Mouse (Mus musculus) left cerebral cortex, adult 18-20 months (tissue): Measurements from ENCODE around the gene Olfr486. TPM values are rescaled to one million over a fixed set of nuclear protein-coding genes. Genes with fewer than 3 reads are reported as not detected.
"Not testable (repeated sequence)": the region's sequence is repeated elsewhere in the genome, so short reads cannot be mapped to it uniquely, and the experiment has no call there.

Experiments
- DNase-seq, 2 experiments: peaks; one replicate each; pipeline ENCODE4 v3.0.0; 2021 to 2022; ENCODE audit warnings: low spot score in 2 of 2, mixed read lengths in 1 of 2
- long read RNA-seq, 2 experiments: library from polyadenylated mRNA; stranded (forward); transcript quantifications; one replicate each; pipeline ENCODE4 v2.0.0; 2021
- total RNA-seq, 2 experiments: library from RNA; stranded (reverse); gene quantifications; 2 replicates each; pipeline ENCODE4 v1.2.3; 2021

Gene Olfr486
- not detected for total RNA-seq
- long read RNA-seq, experiment 1, result 0 reads
- long read RNA-seq, experiment 2, result 0 reads

DNA sequence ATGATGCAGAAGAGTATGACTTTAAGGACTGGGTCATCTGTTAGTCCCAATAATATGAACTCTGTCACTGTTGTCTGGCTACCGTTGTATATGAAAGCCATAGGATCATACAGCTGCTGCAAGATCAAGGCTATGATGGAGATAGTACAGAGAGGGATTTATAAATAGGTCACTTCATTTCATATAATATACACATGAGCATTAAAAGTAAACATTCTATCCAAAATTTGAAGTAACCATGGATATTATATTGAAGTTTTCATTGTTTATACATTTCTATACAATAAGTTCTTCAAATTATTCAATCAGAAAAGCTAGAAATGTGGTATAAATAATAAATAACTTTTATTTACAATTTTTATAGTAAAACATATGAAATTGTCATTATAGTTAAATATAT is at the start of gene Olfr486:
Gene Olfr486, minus strand, starts transcription at position 101 of the 400 bp plus-strand sequence.
- not testable (repeated sequence) for DNase-seq

DNA sequence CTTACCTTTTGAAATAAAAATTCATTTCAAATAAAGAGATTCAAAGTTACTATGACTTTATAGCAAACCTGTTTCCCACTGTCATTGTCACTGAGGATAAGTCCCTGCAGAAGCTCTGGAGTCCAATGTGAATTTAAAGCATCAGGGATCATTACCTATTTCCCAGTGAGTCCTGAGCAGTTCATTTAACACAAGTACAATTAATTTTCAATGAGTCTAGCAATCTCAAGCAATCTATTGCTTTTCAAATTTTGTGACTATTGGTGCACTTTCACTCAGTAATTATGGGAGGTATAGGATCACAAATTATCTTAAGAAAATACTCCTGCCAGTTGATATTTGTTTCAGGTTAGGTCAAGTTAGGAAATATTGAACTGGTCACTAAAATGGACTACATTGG is 42.0 kb upstream of the Olfr486 start, which contains the start of gene Olfr487:
Gene Olfr487, minus strand, starts transcription at position 101 of the 400 bp plus-strand sequence.
- DNase-seq, result not testable (repeated sequence)

DNA sequence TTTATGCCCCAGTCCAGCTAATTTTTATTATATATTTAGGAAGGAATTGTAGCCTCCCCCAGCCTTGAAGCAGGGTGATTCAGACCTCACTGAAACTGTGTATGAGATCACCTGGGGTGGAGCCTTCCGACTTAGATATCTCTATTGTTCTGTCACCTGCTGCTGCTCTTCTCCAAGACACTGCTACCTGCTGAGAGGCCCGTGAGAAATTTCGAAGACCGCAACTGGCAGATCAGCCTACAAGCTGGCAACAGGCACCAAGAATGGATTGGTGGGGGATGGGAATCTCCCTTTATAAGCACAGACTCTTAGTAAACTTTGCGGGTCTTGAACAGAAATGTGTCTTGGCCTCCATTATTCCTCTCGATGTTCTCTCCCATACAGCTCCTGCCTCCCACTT is 24.4 kb upstream of the Olfr486 start:
- no peak for DNase-seq

DNA sequence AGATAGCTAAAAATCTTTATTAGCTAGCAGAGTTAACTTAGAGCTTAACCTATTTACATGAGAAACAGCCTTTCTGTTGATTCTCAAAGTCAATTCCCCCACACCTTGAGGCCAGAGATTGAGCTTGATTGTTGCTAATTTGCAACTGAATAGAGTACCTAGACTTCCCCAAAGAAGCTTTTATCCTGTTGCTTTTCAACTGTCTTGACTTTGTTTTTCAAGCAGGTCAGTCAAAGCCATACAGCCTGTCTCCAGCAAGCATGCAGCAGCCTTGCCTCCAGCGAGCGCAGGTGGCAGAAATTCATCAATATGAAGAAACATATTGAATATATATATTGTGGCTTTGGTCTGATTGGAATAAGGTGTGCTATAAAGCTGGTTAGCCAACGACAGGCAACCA is 23.8 kb upstream of the Olfr486 start:
- DNase-seq, result not testable (repeated sequence)

DNA sequence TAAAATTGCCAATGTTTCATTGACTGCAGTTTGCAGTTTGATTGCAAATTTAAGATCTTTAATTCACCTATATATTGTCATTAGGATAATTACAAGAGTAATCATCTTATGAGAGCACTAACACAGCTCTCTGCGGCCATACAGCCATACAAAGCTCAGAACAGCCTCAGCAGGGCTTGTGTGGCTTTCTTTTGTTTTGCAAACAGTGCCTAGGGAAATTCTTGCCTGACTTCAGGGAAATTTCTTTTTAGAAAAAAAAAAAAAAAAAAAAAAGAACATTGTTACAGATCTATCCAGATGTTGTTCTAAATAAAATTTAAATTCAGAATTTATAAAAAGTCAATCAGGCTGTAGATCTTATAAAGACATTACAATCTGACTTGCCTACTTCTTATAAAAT is 20.2 kb upstream of the Olfr486 start:
- not testable (repeated sequence) for DNase-seq

DNA sequence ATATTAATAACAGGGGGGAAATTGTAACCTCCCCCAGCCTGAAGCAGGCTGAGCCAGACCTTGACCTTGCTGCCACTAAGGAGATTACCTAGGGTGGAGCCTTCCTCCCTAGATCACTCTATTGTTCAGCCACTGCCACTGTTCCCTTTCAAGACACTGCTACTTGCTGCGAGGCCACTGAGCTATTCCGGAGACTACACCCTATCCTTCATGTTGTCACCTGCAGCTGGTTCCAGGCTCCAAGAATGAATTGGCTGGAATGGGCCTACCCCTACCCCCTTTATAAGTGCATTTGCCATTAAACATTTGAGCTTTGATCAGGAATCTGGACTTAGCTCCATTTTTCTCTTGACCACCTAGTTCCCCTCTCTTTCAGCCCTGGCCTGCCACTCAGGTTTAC is 18.7 kb upstream of the Olfr486 start:
- not testable (repeated sequence) for DNase-seq

DNA sequence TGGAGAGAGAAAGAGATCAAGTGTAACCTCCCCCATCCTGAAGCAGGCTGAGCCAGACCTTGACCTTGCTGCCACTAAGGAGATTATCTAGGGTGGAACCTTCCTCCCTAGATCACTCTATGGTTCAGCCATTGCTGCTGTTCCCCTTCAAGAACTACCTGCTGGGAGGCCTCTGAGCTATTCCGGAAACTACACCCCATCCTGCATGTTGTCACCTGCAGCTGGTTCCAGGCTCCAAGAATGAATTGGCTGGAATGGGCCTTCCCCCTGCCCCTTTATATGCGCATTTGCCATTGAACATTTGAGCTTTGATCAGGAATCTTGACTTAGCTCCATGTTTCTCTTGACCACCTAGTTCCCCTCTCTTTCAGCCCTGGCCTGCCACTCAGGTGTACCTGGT is 12.7 kb upstream of the Olfr486 start:
- not testable (repeated sequence) for DNase-seq

DNA sequence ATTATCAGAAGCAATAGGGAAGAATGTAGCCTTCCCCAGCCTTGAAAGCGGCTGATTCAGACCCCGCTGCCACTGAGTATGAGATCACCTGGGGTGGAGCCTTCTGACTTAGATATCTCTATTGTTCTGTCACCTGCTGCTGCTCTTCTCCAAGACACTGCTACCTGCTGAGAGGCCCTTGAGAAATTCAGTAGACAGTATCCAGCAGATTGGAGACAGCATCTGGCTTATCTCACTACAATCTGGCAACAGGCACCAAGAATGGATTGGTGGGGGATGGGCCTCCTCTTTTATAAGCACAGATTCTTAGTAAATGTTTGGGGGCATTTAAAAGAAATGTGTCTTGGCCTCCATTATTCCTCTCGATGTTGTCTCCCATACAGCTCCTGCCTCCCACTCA is 11.9 kb upstream of the Olfr486 start:
- DNase-seq, result not testable (repeated sequence)

DNA sequence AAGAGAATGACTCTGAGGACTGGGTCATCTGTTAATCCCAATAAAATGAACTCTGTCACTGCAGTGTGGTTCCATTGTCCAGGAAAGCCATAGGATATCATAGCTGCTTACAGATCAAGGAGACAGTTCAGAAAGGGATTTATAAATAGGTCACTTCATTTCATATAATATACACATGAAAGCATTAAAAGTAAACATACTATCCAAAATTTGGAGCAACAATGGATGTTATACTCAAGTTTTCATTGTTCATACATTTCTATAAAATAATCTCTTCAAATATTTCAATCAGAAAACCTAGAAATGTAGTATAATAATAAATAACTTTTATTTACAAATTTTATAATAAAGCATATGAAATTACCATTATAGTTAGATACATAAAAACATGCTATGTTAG is 12.8 kb downstream of the Olfr486 start, which contains the start of gene Olfr485:
Gene Olfr485, minus strand, starts transcription at position 101 of the 400 bp plus-strand sequence.
- no peak for DNase-seq

DNA sequence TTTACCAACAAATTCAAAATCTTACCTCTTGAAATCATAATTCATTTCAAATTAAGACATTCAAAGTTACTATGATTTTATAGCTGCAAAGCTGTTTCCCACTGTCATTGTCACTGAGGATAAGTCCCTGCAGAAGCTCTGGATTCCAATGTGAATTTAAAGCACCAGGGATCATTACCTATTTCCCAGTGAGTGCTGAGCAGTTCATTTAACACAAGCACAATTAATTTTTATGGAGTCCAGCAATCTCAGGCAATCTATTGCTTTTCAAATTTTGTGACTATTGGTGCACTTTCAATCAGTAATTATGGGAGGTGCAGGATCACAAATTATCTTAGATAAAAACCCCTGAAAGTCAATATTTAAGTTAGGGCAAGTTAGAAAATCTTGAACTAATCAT is 45.2 kb downstream of the Olfr486 start, which contains the start of gene Olfr484:
Gene Olfr484, minus strand, starts transcription at position 101 of the 400 bp plus-strand sequence.
- no peak for DNase-seq

Other genes starting within 250 kb of the Olfr486 start
- not detected for gene Olfr473, start 242.3 kb downstream of the Olfr486 start, total RNA-seq
- gene Olfr474, start 218.1 kb downstream of the Olfr486 start, total RNA-seq, result not detected
- gene Olfr476, start 207.9 kb downstream of the Olfr486 start, total RNA-seq, result not detected
- gene Olfr477, start 186.0 kb downstream of the Olfr486 start, total RNA-seq, result not detected
- gene Olfr478, start 138.8 kb downstream of the Olfr486 start, total RNA-seq, result not detected
- gene Olfr479, start 122.0 kb downstream of the Olfr486 start, total RNA-seq, result not detected
- not detected for gene Olfr480, start 105.4 kb downstream of the Olfr486 start, total RNA-seq
- gene Olfr481, start 92.9 kb downstream of the Olfr486 start, total RNA-seq, result not detected
- 1 to 10 TPM; 2.4 to 2.6 TPM for gene Olfr482, start 75.2 kb downstream of the Olfr486 start, total RNA-seq
- not detected for gene Olfr483, start 71.9 kb downstream of the Olfr486 start, total RNA-seq
- not detected for gene Olfr484, start 45.3 kb downstream of the Olfr486 start, total RNA-seq
- not detected for gene Olfr485, start 12.9 kb downstream of the Olfr486 start, total RNA-seq
- gene Olfr487, start 41.9 kb upstream of the Olfr486 start, total RNA-seq, result not detected
- gene Olfr488, start 85.6 kb upstream of the Olfr486 start, total RNA-seq, result not detected
- not detected for gene Olfr490, start 116.2 kb upstream of the Olfr486 start, total RNA-seq
- gene Olfr491, start 140.7 kb upstream of the Olfr486 start, total RNA-seq, result not detected
- not detected for gene Olfr492, start 150.9 kb upstream of the Olfr486 start, total RNA-seq
- not detected for gene Olfr493, start 174.2 kb upstream of the Olfr486 start, total RNA-seq
- not detected for gene Olfr494, start 192.6 kb upstream of the Olfr486 start, total RNA-seq
- not detected for gene Olfr495, start 220.4 kb upstream of the Olfr486 start, total RNA-seq
- not detected for gene Olfr497, start 247.7 kb upstream of the Olfr486 start, total RNA-seq